Mouse (Mus musculus) ZHBTc4 (cell line): ENCODE measurements around the gene Ccdc106.

Experiments
- DNase-seq: peaks from one replicate; pipeline ENCODE4 v3.0.0-alpha.2; 2011; ENCODE audit warnings: low read depth, low spot score

Ccdc106 gene

GRCm38 (mm10) chr7:5015118-5016001 is 5.0 kb upstream of the Ccdc106 start, which contains the start of gene Gm44973:
TSS of gene Gm44973 (plus strand) at chr7:5015496.
- DNase-seq: peak; percentile 97

- DNase-seq: no peak
These were observed 4.3 kb upstream of the Ccdc106 start for GRCm38 (mm10) chr7:5016057-5016456.

GRCm38 (mm10) chr7:5016920-5017319 is 3.4 kb upstream of the Ccdc106 start:
- DNase-seq: peak; percentile 53

- DNase-seq: peak; percentile 75
These were observed 3.0 kb upstream of the Ccdc106 start for GRCm38 (mm10) chr7:5017352-5017751.

- no peak for DNase-seq
These were observed 2.4 kb upstream of the Ccdc106 start for GRCm38 (mm10) chr7:5017931-5018330.

- DNase-seq: peak; percentile 50
These were observed 777 bp upstream of the Ccdc106 start for GRCm38 (mm10) chr7:5019576-5019975.

GRCm38 (mm10) chr7:5020685-5021084 is 332 bp downstream of the Ccdc106 start:
- no peak for DNase-seq

GRCm38 (mm10) chr7:5021197-5021596 is 844 bp downstream of the Ccdc106 start:
- DNase-seq: no peak

- peak; percentile 43 for DNase-seq
These were observed 9.2 kb downstream of the Ccdc106 start for GRCm38 (mm10) chr7:5029543-5029942.

GRCm38 (mm10) chr7:5029946-5030345 is 9.6 kb downstream of the Ccdc106 start:
- DNase-seq: peak; percentile 69

GRCm38 (mm10) chr7:5030554-5031275 is 10.4 kb downstream of the Ccdc106 start:
- DNase-seq: peak; percentile 78

GRCm38 (mm10) chr7:5031496-5031895 is 11.1 kb downstream of the Ccdc106 start:
- peak; percentile 71 for DNase-seq

- no peak for DNase-seq
These were observed 13.5 kb downstream of the Ccdc106 start, which contains the start of gene 4632433K11Rik for GRCm38 (mm10) chr7:5033818-5034217. TSS of gene 4632433K11Rik (plus strand) at chr7:5034118.

- DNase-seq: no peak
These were observed 15.3 kb downstream of the Ccdc106 start for GRCm38 (mm10) chr7:5035628-5036027.

- DNase-seq: no peak
These were observed 15.8 kb downstream of the Ccdc106 start for GRCm38 (mm10) chr7:5036136-5036535.

GRCm38 (mm10) chr7:5037026-5037425 is 16.7 kb downstream of the Ccdc106 start:
- no peak for DNase-seq

GRCm38 (mm10) chr7:5037467-5037866 is 17.1 kb downstream of the Ccdc106 start:
- no peak for DNase-seq

GRCm38 (mm10) chr7:5038109-5038732 is 17.9 kb downstream of the Ccdc106 start, which contains the start of gene Zfp784:
TSS of gene Zfp784 (minus strand) at chr7:5038446.
- peak; percentile 96 for DNase-seq

GRCm38 (mm10) chr7:5038940-5039339 is 18.6 kb downstream of the Ccdc106 start:
- DNase-seq: peak; percentile 43

GRCm38 (mm10) chr7:5044981-5045380 is 24.6 kb downstream of the Ccdc106 start:
- DNase-seq: no peak

- no peak for DNase-seq
These were observed 25.8 kb downstream of the Ccdc106 start for GRCm38 (mm10) chr7:5046112-5046511.

GRCm38 (mm10) chr7:5047313-5047712 is 27.0 kb downstream of the Ccdc106 start:
- peak; percentile 49 for DNase-seq
